Mouse (Mus musculus): ENCODE data around the gene Cep83. TPM values are rescaled to one million over a fixed set of nuclear protein-coding genes. Genes with fewer than 3 reads are reported as not detected.

The Cep83 gene
- 13.4 and 14.0 TPM in 2 replicates for polyA plus RNA-seq (2015; fragmentation: Nextera tagmentation; extraction: Ambion mirVana)

DNA sequence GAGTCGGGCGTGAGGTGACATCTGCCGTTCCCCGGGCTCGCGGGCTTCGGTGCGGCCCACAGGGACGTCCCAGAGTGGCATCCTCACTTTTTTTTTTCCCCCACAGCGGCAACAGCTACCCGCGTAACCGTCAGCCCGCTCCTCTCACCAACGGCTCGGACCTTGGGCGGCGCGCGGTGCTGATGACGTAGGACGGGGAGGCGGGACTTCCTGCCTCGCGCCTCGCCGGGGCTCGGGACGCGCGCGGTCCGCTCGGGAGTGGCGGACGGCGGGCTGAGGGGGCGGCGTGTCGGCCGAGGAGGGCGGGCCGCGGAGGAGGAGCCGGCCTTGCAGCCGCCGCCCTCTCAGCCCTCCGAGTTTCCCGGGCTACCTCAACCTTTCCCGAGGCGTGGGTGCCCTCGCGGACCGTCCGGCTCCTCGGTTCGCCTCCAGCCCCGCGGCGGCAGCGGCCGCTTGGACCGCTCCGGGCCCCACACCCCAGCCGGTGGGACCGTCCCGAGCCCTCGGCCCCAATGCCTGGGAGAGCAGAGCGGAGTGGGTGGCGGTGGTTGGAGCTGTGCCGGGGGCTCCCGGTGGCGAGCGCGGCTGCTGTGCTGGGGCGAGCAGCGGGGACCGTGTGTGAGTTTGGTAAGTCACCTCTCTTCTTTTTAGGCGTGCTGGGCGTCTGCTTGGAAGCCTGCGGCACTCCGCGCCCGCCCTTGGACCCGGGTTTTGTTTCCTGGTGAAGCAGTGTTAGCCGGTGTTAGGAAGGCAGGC, at the start of gene Cep83:
Gene Cep83 (plus strand): TSS at position 235 of the 756 bp plus-strand sequence.

